Mouse (Mus musculus): ENCODE measurements at regions not wholly inside any gene's neighbourhood (a gene's known extent, or its start where the extent isn't known, plus 50 kb on each side); places are given as distances from the start of the nearest gene placed in this dataset.

- 89% methylated on average over 5 of the region's 5 CpGs for WGBS
- no peaks in the 10 kb centered on the region for H3K27me3 ChIP-seq (ENCODE audit: low read depth, poor library complexity, severe bottlenecking)
- no peak for DNase-seq (ENCODE audit: low spot score)
- H3K27ac ChIP-seq, result no peak overlapping the region
- H3K4me1 ChIP-seq, result no peaks in the 10 kb centered on the region
- no peaks in the 10 kb centered on the region for H3K9me3 ChIP-seq (replicated peaks)
- no peaks in the 10 kb centered on the region for H3K36me3 ChIP-seq
- no peak overlapping the region for H3K4me3 ChIP-seq
Measured at GRCm38 (mm10) chr15:62212283-62212910, 1289.6 kb upstream of the A1bg start.

- no peaks in the 10 kb centered on the region for H3K36me3 ChIP-seq
- no peak overlapping the region for H3K4me3 ChIP-seq
- H3K9me3 ChIP-seq (replicated peaks), result no peaks in the 10 kb centered on the region
- H3K27me3 ChIP-seq (ENCODE audit: low read depth, poor library complexity, severe bottlenecking), result no peaks in the 10 kb centered on the region
- H3K27ac ChIP-seq, result 0 out of 2 replicates have a peak overlapping the region, but pooled peaks have one; percentile 28
- 81% methylated on average over 5 of the region's 5 CpGs for WGBS
- peak; percentile 23 for DNase-seq (ENCODE audit: low spot score)
- H3K4me1 ChIP-seq, result no peaks in the 10 kb centered on the region
Measured at GRCm38 (mm10) chr15:62209881-62210481, 1287.2 kb upstream of the A1bg start.

GRCm38 (mm10) chr15:62209296-62209695 lies 1286.5 kb upstream of the A1bg start:
- DNase-seq (ENCODE audit: low spot score), result no peak
- Histone ChIP-seq H3K4me1 (peaks cover 2% of the 10 kb centered on the region; the same call in 1 of the 2 replicates), H3K9me3 (replicated peaks) (no peaks in the 10 kb centered on the region), H3K27ac (no peak overlapping the region), H3K4me3 (no peak overlapping the region), H3K36me3 (no peaks in the 10 kb centered on the region), H3K27me3 (ENCODE audit: low read depth, poor library complexity, severe bottlenecking) (no peaks in the 10 kb centered on the region)
- WGBS, result 95% methylated on average over 3 of the region's 3 CpGs

- Histone ChIP-seq H3K4me1 (peaks cover 5% of the 10 kb centered on the region; the same call in 1 of the 2 replicates), H3K36me3 (0 out of 2 replicates have a peak, but pooled peaks cover 4% of the 10 kb centered on the region), H3K27ac (no peak overlapping the region), H3K9me3 (replicated peaks) (no peaks in the 10 kb centered on the region), H3K4me3 (no peak overlapping the region), H3K27me3 (ENCODE audit: low read depth, poor library complexity, severe bottlenecking) (no peaks in the 10 kb centered on the region)
- WGBS, result 94% methylated on average over 4 of the region's 4 CpGs
- DNase-seq (ENCODE audit: low spot score), result no peak
Measured at GRCm38 (mm10) chr15:62206502-62206902, 1283.7 kb upstream of the A1bg start.

GRCm38 (mm10) chr15:62203951-62204905 lies 1281.4 kb upstream of the A1bg start:
- H3K9me3 ChIP-seq (replicated peaks), result no peaks in the 10 kb centered on the region
- no peak overlapping the region for H3K4me3 ChIP-seq
- no peaks in the 10 kb centered on the region for H3K27me3 ChIP-seq (ENCODE audit: low read depth, poor library complexity, severe bottlenecking)
- peaks cover 5% of the 10 kb centered on the region; the same call in 1 of the 2 replicates for H3K4me1 ChIP-seq
- H3K27ac ChIP-seq, result no peak overlapping the region
- WGBS, result 81% methylated on average over 18 of the region's 18 CpGs
- DNase-seq (ENCODE audit: low spot score), result no peak
- 0 out of 2 replicates have a peak, but pooled peaks cover 4% of the 10 kb centered on the region for H3K36me3 ChIP-seq

GRCm38 (mm10) chr15:62202781-62203375 lies 1280.1 kb upstream of the A1bg start:
- 89% methylated on average over 10 of the region's 10 CpGs for WGBS
- no peak for DNase-seq (ENCODE audit: low spot score)

GRCm38 (mm10) chr15:62198721-62199120 lies 1275.9 kb upstream of the A1bg start:
- no peaks in the 10 kb centered on the region for H3K9me3 ChIP-seq (replicated peaks)

More at GRCm38 (mm10) chr15:62202781-62203375, 1280.1 kb upstream of the A1bg start:
- H3K27ac ChIP-seq, result no peak overlapping the region
- peaks cover 5% of the 10 kb centered on the region; the same call in 1 of the 2 replicates for H3K4me1 ChIP-seq
- H3K36me3 ChIP-seq, result 0 out of 2 replicates have a peak, but pooled peaks cover 4% of the 10 kb centered on the region
- H3K4me3 ChIP-seq, result no peak overlapping the region
- no peaks in the 10 kb centered on the region for H3K27me3 ChIP-seq (ENCODE audit: low read depth, poor library complexity, severe bottlenecking)
- H3K9me3 ChIP-seq (replicated peaks), result no peaks in the 10 kb centered on the region

GRCm38 (mm10) chr15:62198194-62198593 lies 1275.4 kb upstream of the A1bg start:
- Histone ChIP-seq H3K36me3 (0 out of 2 replicates have a peak, but pooled peaks cover 4% of the 10 kb centered on the region), H3K27ac (no peak overlapping the region), H3K4me3 (no peak overlapping the region), H3K4me1 (no peaks in the 10 kb centered on the region), H3K9me3 (replicated peaks) (no peaks in the 10 kb centered on the region), H3K27me3 (ENCODE audit: low read depth, poor library complexity, severe bottlenecking) (no peaks in the 10 kb centered on the region)
- WGBS, result 94% methylated on average over 4 of the region's 4 CpGs
- no peak for DNase-seq (ENCODE audit: low spot score)

More at GRCm38 (mm10) chr15:62198721-62199120, 1275.9 kb upstream of the A1bg start:
- Histone ChIP-seq H3K36me3 (0 out of 2 replicates have a peak, but pooled peaks cover 4% of the 10 kb centered on the region), H3K4me3 (no peak overlapping the region), H3K4me1 (no peaks in the 10 kb centered on the region), H3K27ac (no peak overlapping the region), H3K27me3 (ENCODE audit: low read depth, poor library complexity, severe bottlenecking) (no peaks in the 10 kb centered on the region)
- DNase-seq (ENCODE audit: low spot score), result no peak
- WGBS, result 93% methylated on average over 6 of the region's 6 CpGs

DNA sequence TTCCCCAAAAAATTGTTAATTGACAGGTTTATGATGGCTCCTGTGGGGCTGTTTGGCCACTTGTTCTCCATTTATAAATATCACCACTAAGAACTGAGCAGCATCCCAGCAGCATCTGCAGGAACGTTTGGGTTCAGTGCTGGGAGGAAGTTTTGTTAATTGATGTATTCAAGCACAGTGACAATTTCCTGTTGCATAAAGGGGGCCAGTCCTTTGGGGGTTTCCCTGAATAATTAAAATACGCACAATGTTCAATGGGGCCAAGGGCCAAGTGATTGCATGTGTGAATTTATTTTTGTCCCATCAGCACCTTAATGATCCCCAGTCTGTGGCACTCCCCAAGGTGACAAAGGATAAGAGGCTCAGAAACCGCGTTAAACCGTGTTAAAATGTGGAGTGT lies 1272.6 kb upstream of the A1bg start:
- Histone ChIP-seq H3K36me3 (no peaks in the 10 kb centered on the region), H3K4me3 (no peak overlapping the region), H3K27ac (no peak overlapping the region), H3K27me3 (ENCODE audit: low read depth, poor library complexity, severe bottlenecking) (no peaks in the 10 kb centered on the region), H3K4me1 (no peaks in the 10 kb centered on the region), H3K9me3 (replicated peaks) (no peaks in the 10 kb centered on the region)
- DNase-seq (ENCODE audit: low spot score), result no peak
- 71% methylated on average over 5 of the region's 5 CpGs for WGBS

- Histone ChIP-seq H3K4me1 (no peaks in the 10 kb centered on the region), H3K27me3 (ENCODE audit: low read depth, poor library complexity, severe bottlenecking) (no peaks in the 10 kb centered on the region), H3K36me3 (no peaks in the 10 kb centered on the region), H3K4me3 (no peak overlapping the region), H3K9me3 (replicated peaks) (no peaks in the 10 kb centered on the region), H3K27ac (no peak overlapping the region)
- WGBS, result 91% methylated on average over 1 of the region's 1 CpGs
- DNase-seq (ENCODE audit: low spot score), result no peak
Measured at GRCm38 (mm10) chr15:62192706-62193105, 1269.9 kb upstream of the A1bg start.

- no peak overlapping the region for H3K4me3 ChIP-seq
- H3K9me3 ChIP-seq (replicated peaks), result no peaks in the 10 kb centered on the region
- DNase-seq (ENCODE audit: low spot score), result no peak
- WGBS, result 89% methylated on average over 1 of the region's 1 CpGs
- H3K27me3 ChIP-seq (ENCODE audit: low read depth, poor library complexity, severe bottlenecking), result no peaks in the 10 kb centered on the region
- H3K4me1 ChIP-seq, result no peaks in the 10 kb centered on the region
- no peak overlapping the region for H3K27ac ChIP-seq
- H3K36me3 ChIP-seq, result no peaks in the 10 kb centered on the region
Measured at GRCm38 (mm10) chr15:62191641-62192040, 1268.8 kb upstream of the A1bg start.

GRCm38 (mm10) chr15:62190977-62191614 lies 1268.3 kb upstream of the A1bg start:
- H3K27ac ChIP-seq, result no peak overlapping the region
- no peaks in the 10 kb centered on the region for H3K4me1 ChIP-seq
- no peaks in the 10 kb centered on the region for H3K9me3 ChIP-seq (replicated peaks)
- no peak overlapping the region for H3K4me3 ChIP-seq
- DNase-seq (ENCODE audit: low spot score), result no peak
- no peaks in the 10 kb centered on the region for H3K36me3 ChIP-seq
- no peaks in the 10 kb centered on the region for H3K27me3 ChIP-seq (ENCODE audit: low read depth, poor library complexity, severe bottlenecking)
- WGBS, result 93% methylated on average over 5 of the region's 5 CpGs

Measured in limb, embryonic 10.5 days (tissue).